Mouse (Mus musculus) lung, postnatal 10 days (tissue): ENCODE results near the gene Fry.

ENCODE experiments used
- DNase-seq: peaks from one replicate; pipeline ENCODE4 v3.0.0; 2021

Fry gene

DNA sequence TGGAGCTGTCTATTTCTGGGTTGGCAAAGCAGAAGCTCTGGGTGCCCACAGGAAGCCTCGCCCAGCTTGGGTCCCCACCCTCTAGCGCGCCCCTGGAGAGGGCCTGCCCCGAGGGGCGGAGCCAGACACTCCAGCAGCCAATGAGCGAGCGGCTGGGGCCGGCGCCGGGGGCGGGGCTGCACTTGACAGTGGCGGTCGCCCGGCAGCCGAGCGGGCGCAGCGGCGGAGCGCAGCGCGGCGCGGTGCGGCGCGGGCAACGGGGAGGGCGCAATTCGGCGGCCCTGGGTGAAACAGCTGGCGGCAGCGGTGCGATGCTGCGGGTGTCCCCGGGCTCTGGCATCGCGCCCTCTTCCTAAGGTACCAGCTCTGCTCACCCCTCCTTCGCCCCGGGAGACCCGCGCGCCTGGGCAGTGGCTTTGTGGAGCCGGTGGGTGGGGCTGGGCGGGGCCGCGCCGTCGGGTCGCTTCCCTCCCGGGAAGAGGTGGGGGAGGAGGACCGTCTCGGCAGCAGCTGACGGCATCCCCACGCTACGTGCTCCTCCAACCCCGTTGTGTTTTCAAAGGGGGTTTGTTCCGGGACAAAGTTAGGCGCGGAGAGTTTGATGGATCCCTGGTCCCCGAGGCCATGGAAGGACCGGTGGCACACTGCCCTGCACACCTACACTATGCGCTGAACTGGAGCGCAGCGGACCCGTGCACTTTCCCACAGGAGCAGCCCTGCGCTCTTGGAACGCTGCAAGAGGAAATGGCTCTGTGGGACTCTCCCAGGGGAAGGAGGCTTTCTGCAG is at the start of gene Fry:
Gene Fry, plus strand, starts transcription at position 191 of the 787 bp plus-strand sequence.
- peak; percentile 97 for DNase-seq

DNA sequence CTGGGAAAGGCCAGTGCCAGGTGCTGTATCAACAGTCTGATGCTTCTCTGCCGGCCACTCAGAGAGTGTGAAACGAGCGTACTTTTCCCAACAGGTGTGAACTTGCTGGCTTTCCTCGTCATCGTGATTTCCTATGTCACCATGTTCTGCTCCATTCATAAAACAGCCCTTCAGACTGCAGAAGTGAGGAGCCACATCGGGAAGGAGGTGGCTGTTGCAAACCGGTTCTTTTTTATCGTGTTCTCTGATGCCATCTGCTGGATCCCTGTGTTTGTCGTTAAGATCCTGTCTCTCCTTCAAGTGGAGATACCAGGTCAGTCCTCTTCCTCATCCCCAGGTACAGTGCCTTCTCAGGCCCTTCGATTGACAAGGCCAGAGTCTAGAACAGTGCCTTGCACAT is 48.4 kb upstream of the Fry start:
- DNase-seq: peak; percentile 28

DNA sequence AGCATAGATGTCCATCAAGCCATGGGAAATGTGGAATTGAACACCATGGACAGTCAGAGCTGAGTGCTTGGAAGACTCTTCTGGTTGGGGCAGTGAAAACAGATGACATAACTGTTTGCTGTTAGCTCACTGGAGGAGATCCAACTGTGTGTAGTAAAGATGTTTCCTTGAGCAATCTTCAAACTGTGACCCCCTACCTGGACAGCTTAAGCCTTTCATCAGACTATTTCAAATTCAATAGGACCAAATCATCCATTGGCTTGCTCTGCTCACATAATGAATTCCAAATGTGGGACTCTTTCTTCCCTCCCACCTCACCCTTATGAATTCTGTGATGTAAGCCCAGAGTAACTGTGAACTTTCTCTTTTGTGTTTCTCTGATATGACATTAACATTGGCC is 46.7 kb upstream of the Fry start:
- no peak for DNase-seq

DNA sequence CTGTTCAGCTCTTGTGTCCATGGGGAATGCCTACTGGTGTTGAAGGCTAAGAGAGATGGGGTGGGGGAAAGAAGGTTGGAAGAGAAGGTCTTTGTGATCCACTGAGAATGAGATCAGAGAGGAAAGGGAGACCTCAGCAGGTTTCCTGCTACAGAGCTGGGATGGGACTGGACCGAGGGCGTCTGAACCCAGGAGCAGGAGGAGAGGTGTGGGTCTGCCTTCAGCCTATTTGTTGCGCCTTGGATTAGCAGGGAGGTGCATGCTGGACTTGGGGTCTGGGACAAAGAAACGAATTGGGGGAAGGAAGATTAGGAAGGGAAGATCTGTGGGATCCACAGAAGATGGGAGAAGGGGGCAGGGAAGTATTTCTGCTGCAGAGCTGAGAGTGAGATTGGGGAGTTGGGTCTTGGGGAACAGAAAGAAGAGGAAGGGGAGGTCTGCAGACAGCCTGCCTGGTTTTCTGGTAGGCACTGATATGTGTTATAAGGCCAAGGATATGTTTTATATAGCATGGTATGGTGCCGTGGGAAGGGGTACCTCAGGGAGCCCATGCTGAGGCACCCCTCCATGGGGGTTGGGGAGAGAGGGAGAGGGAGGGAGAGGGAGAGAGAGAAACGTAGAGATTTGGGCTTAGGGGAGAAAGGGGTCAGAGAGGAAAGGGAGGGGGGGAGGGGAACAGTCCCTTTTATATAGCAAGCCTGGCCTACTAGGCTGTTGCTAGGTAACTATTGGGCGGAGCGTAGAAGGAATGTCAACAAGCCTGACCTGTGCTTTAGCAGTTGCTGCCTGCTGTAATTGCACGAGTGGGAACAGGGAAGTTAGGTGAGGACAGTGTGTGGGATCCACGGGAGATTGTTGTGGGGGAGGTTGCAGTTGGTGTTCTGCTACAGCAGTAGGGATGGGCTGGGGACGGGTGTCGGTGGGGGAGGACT is 38.3 kb upstream of the Fry start:
- peak; percentile 20 for DNase-seq

DNA sequence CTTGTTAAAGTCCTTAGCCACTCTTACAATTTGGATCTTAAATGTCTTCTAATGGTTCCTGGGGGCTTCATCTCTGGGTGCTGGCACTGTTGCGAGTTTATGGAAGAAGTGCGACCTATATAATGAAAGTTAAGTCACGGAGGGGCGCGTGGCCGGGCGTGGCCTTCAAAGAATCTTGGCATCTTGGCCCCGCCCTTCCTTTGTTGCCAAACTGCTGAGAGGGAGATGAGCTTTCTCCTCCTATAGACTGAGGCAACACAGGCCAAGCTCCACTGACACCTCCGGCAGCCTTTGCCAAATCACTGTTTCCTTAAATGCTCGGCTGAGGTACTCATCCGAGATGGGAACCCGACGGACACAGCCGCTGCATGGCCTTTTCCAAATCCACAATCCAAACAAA is 35.7 kb upstream of the Fry start:
- no peak for DNase-seq

DNA sequence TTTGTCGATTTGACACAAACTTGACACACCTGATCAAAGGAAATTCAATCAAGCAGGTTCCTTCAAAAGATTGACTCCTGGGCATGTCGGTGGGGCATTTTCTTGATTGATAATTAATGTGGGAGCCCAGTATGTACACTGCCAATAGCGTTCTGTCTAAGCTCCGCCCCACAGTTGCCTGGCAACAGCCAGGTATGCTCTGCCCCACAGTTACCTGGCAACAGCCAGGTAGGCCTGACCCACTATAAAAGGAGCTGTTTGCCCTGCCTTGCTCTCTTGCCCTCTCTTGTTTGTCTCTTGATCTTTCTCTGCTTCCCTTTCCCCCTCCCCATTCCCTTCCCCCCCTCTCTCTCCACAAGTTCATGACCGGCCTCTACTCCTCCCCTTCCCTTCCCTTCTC is 35.3 kb upstream of the Fry start:
- DNase-seq: no peak

DNA sequence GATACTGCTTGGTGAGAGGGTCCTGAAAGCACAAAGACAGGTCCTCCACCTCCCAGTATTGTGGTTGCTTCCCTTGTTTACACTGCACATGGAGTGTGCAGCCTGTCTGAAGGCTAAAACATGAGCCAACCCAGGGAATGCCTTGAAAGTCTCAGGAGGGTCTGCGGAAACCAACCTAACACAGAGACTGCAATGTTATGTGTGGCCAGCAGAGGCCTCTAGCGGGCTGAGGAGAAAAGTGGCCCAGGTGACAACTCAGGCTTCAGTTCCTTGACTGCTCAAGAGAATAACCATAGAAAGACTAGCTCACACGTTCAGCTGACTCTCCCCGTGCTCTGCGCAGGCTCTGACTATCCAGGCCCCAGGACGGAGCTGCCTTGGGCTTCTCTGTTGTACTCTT is 20.8 kb upstream of the Fry start:
- DNase-seq: peak; percentile 62

DNA sequence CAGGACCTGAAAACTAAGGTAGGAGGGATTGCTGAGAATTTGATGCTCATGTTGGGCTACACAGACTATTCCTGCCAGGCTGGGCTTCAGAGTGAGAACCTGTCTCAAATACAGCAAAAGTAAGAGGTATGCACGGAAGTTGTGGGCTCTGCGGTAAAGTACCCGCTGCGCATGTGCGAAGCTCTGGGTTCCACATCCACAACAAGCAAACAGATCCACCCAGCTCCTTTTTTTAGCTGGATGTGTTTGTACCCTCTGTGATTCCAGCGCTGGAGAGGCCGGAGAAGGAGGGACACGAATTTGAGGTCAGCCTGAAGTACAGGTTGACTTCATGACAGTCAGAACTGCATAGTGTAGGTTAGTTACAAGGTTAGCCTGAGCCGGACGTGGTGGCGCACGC is 19.7 kb upstream of the Fry start:
- no peak for DNase-seq

DNA sequence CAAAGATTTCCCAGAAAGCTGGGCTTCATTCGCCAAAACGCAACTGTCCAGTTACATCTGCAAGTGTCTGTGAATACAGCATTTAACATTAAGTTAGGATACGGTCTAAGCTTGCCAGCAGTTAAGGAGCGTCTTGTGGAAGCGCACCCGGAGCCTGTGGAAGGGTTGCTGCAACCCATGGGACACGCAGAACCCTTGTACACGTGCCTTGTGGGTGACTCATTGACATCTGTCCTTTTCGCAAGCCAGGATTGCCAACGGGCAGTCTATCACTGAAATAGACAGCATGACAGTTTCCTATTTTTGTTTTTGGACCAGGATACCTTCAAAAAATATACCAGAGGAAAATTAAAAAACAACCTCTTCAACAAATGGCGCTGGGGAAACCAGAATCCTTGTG is 16.7 kb upstream of the Fry start:
- no peak for DNase-seq

DNA sequence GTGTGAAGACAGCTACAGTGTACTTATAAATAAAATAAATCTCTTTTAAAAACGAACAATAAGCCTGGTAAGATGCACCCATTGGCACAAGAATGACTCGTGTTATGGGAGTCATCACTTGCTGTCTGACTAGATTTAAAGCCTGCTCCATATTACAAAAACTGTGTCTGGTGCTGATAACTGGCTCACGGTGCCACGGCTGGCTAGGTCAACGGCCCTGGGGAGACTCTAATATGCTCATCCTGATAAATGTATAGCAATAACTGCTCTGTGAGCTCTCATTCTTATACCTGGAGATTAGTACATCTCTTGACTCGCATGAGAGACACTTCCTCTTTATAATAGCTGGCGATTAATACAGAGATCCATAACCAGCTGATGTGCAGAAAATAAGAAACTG is 12.1 kb upstream of the Fry start:
- DNase-seq: no peak

DNA sequence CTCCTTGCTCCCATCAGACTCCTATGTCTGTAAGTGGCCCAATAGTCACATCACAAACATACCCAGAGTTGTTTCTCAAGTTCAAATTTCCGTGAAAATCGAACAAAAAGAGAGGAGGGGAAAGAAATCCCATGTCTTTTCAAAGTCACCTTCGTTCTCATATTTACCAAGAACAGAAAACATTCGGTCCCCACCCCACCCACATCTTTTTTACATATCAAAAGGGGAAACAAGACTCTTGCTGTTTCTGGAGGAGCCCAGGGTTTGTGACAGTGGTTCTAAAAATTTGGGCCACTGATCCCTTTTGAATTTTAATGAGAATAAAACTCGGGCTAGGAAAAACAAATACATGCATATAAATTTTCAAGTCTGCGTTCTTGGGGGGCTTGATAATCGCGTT is 7.2 kb upstream of the Fry start:
- no peak for DNase-seq

DNA sequence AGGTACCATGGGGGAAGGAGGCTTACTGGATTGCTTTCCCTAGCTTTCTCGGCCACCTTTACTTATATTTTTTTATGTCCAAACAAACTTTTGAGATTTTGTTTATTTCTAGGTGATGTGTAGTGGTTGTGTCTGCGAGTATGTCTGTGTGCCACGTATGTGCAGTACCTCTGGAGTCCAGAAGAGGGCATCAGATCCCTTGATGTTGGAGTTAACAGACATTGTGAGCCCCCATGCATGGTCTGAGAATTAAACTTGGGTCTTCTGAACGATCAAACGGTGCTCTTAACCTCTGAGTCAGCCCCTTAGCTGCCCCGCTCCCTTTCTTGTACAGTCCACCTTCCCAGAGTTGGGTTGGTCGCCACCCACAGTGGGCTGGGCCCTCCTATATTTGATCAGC is 4.4 kb upstream of the Fry start:
- DNase-seq: peak; percentile 43

DNA sequence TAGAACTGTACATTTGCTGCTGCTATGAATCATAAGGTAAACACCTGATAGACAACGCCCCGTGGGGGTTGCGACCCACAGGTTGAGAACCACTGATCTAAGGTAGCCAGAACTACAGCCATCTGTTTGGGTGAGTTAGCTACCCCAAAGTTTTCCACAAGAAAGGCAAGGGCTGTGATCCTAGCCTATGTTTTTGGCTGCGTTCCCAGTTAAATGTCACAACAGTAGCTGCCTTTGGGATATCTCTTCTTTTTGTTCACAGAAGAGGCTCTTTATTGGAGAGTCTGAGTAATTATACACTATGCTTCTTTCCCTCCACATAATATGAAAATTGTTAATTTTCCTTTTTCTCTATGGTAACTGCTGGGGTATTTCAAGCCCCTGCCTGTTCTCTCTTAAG is 3.7 kb upstream of the Fry start:
- no peak for DNase-seq

DNA sequence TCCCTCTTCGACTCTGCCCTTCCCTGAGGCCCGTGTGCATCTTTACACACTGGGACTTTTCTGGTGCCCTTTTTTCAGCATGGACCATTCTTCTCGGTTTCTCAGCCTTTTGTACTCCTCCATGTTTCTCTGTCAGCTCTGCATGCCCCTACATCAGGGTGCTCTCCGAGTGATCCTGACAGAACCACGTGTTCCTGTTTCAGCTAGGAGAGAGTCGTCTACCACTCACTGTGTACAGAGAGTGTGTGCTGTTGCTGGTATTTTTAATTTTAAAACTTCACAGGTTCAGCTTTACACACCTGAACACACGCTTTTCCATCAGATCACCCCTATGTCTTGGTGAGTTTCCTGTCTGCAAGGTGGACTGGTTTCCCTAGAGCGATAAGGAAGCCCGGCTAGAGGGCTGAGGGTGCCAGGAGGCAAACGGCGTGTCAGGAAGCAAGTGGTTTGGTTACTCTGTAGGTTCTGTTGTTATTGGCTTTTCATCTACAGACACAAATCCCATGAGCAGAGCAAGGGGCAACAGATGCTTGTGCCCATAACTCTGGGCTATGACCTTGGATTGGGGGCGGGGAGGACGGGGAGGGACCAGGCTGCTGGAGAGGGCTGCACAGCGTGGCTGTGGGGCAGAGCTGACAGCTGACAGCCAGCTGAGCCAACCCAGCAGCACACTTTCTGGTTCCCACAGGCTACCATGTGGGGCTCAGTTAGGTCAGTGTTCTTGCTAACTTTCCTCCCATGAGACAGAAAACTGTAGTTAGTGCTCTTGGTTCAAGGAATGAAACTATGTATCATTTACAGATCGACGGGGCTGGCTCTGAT is 3.0 kb upstream of the Fry start:
- DNase-seq: no peak

DNA sequence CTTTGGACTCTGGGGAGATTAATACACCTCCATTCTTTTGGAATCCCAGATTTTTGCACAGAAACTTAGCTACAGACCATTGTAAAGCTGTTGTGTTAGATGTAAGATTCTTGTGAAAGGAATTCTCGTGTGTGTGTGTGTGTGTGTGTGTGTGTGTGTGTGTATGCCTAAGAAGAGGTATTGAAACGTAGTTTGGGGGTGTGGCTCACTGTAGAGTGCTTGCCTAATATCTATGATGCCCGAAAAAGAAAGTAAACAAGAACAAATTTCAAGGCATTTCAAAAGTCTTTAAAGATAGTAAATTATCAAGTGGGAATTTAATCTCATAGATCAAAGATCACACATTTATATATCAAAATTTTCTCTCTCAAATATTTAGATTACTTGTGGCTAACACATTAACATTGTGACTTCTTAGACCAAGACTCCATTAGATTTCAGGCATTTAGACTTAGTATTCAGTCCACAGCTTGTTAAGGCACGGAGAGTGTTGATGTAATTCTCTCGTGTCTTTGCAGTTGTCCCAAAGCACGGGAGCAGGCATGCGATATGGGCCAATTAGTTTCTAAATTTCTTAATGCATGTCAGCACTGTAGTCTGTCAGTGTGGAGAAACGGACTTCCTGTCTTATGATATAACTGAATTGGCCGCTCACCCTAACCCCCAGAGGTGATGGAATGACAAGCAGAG is 2.1 kb upstream of the Fry start:
- DNase-seq: no peak

DNA sequence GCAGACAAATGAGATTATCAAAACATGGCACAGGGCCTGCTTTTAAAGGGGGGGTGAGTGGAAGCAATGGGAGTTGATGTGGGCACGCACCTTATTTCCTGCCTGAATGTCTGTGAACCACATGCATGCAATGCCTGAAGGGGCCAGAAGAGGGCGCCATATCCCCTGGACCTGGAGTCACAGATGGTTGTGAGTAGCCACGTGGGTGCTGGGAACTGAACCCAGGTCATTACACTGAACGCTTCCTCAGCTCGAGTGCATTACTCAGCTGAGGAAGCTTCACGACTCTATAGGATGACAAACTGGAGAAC is 1.6 kb upstream of the Fry start:
- peak; percentile 42 for DNase-seq

DNA sequence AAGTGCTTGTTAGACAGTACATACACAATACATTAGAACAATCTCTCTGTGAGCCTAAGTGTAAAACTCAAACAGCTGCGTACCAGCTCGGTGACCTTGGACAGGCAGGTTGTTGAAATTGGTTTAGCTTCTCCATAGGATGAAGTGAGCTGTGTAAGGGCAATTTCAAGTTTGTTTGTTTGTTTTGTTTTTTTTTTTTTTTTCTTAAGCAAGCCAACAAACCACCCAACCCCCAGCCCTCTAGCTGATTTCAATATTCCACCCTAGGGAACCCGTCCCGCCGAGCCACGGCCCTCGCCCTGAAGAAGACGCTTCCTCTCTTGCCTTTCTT is 356 bp upstream of the Fry start:
- DNase-seq: no peak

DNA sequence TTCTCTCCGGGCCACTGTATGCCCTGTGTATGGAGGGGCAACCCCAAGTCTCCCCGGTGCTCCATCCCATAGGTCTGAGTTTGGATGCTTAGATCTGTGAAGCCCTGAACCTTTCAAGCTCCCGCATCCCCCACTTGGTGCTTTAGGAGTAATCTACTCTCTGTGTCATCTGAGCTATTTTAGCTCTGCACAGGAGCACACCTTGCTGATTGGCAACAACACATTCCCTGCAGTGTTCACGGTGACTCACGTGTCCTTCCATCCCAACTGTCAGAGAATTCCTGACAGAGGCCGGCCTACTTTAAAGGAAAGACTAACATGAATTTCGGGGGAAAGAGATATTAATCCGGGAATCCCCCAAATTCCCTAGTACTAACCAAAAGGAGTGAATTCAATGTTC is 2.2 kb downstream of the Fry start:
- DNase-seq: no peak

DNA sequence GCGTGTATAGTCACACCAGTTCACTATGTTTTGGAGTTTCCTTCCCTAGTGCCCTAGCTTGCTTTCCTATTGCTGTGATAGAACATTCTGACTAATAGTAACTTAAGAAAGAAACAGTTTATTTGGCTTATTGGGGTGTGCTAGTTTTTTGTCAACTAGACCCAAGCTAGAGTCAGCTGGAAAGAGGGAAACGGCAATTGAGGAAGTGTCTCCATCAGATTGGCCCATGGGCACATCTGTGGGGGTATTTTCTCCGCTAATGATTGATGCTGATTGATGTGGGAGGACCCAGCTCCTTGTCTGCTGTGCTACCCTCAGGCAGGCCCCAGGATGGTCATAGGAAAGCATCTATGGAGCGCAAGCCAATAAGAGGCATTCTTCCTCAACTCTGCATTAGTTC is 3.6 kb downstream of the Fry start:
- DNase-seq: no peak

DNA sequence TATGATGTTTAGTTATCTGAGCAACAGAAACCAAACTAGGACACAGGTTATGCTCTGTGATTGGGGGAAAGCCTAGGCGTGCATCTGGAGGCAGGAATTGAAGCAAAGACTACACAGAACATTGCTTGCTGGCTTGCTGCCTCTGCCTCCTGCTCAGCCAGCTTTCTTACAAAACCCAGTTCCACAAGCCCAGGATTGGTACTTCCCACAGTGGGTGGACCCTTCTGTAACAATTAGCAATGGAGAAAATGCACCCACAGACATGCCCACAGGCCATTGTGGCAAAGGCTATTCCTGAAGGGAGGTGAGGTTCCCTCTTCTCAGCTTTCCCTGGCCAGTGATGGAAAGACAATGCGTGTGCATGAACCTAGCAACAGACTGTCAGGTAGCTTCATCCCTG is 4.1 kb downstream of the Fry start:
- no peak for DNase-seq

DNA sequence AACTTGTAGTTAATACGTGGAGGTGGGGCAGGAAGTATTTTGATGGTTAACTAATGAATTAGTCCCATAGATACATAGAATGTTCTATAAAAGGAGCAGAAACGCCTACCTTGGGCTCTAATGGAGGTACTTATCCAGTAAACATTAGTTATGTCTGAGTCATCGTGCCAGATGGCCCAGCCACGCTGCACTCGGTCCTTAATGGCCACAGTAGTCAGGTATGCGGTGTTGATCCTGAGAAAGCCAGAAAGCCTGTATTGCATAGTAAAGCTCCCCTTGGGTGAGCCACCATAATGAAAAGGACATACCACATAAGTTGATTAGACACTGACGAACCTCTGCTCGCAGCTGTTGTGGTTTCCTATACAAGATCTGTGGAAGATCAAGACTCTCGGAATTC is 7.5 kb downstream of the Fry start:
- no peak for DNase-seq

DNA sequence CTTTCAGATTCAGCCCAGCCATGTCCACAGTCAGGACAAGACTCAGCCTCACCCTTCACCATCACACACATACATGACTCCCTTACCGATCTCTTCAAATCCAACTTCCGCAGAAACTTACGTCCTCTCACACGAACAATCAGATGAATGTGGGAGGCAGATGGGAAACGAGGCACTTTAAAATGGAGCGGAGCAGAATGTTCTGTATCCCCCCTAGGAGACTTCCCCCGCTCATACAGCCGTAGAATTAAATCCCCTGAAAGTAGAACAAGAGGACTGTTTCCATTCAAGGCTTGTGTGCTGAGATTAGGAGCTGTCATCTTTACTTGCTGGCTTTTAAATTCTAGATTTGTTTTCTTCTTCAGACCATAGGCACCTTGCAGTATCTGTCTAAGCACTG is 10.0 kb downstream of the Fry start:
- no peak for DNase-seq

DNA sequence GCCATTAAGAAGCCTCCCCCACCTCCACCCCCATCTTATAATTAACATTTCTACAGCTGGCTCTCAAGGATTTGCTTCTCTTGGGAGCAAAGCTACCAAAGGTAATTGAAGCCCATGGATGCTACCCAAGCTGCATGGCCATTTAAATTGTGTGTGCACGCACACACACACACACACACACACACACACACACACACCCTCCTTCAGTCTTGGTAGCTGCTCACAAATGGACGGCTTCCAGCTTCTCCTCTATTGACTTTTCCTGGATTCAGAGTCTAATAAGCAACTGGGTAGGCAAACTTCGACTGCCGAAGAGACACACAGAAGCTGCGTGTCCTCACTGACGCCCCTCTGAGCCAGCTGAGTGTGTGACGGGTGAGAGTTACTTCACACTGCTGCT is 11.7 kb downstream of the Fry start:
- DNase-seq: no peak
